Mouse (Mus musculus) forebrain, embryonic 12.5 days (tissue): ENCODE measurements around the gene Naa80. TPM values are rescaled to one million over a fixed set of nuclear protein-coding genes. Genes with fewer than 3 reads are reported as not detected.
"Not testable (repeated sequence)": the region's sequence is repeated elsewhere in the genome, so short reads cannot be mapped to it uniquely, and the experiment has no call there.

Source experiments
- ATAC-seq: fragments of 200-750 bp; cut with Nextera tagmentation; 2 replicates; pipeline ENCODE4 v1.8.0; 2017; ENCODE audit warnings: moderate TSS enrichment; ENCODE audit not compliant: low FRiP score
- H3K27ac ChIP-seq: fragments of 300-500 bp; sonication (generic); 2 replicates; pipeline ENCODE4 v1.5.1; 2016; ENCODE audit warnings: mild to moderate bottlenecking
- H3K27me3 ChIP-seq: fragments of 300-500 bp; sonication (generic); 2 replicates; pipeline ENCODE4 v1.6.1; 2016; ENCODE audit warnings: mild to moderate bottlenecking
- H3K36me3 ChIP-seq: fragments of 300-500 bp; sonication (generic); replicated peaks from 2 replicates; pipeline ENCODE4 v1.6.1; 2016; ENCODE audit warnings: mild to moderate bottlenecking
- H3K4me1 ChIP-seq: fragments of 300-500 bp; sonication (generic); 2 replicates; pipeline ENCODE4 v1.6.1; 2016
- H3K4me2 ChIP-seq: fragments of 300-500 bp; sonication (generic); 2 replicates; pipeline ENCODE4 v1.6.1; 2016; ENCODE audit warnings: mild to moderate bottlenecking, moderate library complexity
- H3K4me3 ChIP-seq: fragments of 300-500 bp; sonication (generic); replicated peaks from 2 replicates; pipeline ENCODE4 v1.5.1; 2016; ENCODE audit warnings: mild to moderate bottlenecking
- H3K9ac ChIP-seq: fragments of 300-500 bp; sonication (generic); 2 replicates; pipeline ENCODE4 v1.6.1; 2016; ENCODE audit warnings: mild to moderate bottlenecking
- H3K9me3 ChIP-seq: fragments of 300-500 bp; sonication (generic); 2 replicates; pipeline ENCODE4 v1.6.1; 2016
- WGBS: fragments of 180-500 bp; shearing (Covaris S2); methylation state at CpG from one replicate; pipeline ENCODE4 v1.1.7; 2016; 5-methylcytosine and 5-hydroxymethylcytosine counted together
- polyA plus RNA-seq: library from polyadenylated mRNA; unstranded; fragments of >200 nt; fragmentation: Nextera tagmentation; extraction: Ambion mirVana; gene quantifications from 2 replicates; pipeline ENCODE4 v1.2.1, GENCODE M21; 2016

Gene Naa80
- polyA plus RNA-seq, 1 experiment from 2014 or later: 14.2 TPM

DNA sequence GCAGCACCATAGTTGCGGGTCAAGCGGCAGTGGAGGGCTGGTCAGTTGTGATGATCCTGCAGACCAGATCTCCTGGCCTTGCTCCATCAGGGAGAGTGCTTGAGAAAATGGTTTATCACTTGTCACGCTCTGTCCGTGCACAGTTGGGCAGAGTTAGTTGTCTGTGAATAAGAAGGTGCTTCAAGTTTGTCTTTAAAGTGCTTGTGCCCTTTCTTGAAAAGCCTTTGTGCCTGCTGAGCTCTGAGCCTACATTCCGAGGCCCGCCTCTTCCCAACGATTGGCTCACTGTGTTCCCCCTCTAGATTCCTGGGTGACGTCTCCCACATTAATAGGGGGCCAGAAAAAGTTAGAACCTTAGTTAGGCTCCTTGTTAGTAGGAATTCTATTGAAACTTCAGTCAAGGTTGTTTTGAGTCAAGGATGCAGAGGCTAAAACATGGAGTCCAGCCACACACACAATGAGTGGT lies 26.8 kb upstream of the Naa80 start:
- Histone ChIP-seq H3K4me2 (peak overlapping the region; percentile 61), H3K27ac (0 out of 2 replicates have a peak overlapping the region, but pooled peaks have one; percentile 4), H3K4me1 (peaks cover 58% of the 10 kb centered on the region)

DNA sequence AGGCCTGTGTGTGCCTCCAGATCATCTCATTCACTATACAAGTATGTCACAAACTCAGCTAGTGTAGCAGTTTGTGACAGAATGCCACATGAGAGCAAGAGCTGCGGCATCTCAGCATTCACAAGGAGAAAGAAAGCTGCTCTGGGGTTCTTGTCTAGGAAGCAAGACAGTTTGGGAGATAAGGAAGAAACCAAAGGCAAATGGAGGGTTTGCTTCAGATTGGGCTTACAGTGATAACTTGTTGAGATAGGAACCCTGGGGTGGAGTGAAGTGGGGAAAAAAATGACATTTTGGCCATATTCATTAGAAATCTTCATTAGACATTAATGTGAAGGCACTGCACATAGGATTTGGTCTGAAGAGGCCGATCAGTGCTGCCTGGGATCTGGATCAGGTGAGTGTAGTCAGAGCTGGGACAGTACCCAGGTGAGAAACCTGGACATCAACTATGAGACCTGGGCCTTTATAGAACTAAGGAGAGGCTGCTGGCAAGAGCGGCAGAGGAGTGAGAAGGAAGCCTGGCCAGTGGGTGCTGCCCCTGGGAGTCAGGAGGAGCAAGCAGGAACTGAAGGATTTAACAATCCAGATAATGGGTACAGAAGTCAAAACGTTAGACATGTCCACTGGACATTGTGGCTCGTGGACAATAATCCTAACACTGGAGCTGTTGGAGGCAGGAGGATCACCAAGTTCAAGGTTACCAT lies 25.8 kb upstream of the Naa80 start:
- Histone ChIP-seq H3K9ac (no peak overlapping the region), H3K9me3 (no peaks in the 10 kb centered on the region), H3K27me3 (peaks cover 57% of the 10 kb centered on the region), H3K36me3 (peaks cover 9% of the 10 kb centered on the region), H3K4me3 (peak overlapping the region; percentile 63; the same call in 1 of the 2 replicates), H3K27ac (no peak overlapping the region), H3K4me1 (peaks cover 55% of the 10 kb centered on the region), H3K4me2 (peak overlapping the region; percentile 82)
- 78% methylated on average over 5 of the region's 5 CpGs for WGBS
- ATAC-seq: no peak

More for the DNA sequence above, 26.8 kb upstream of the Naa80 start:
- peaks cover 59% of the 10 kb centered on the region for H3K27me3 ChIP-seq
- WGBS: 7% methylated on average over 8 of the region's 8 CpGs
- H3K9ac ChIP-seq: peak overlapping the region; percentile 51
- peak overlapping the region; percentile 40 for H3K4me3 ChIP-seq
- H3K36me3 ChIP-seq: 0 out of 2 replicates have a peak, but pooled peaks cover under 1% of the 10 kb centered on the region
- ATAC-seq: no peak
- no peaks in the 10 kb centered on the region for H3K9me3 ChIP-seq

DNA sequence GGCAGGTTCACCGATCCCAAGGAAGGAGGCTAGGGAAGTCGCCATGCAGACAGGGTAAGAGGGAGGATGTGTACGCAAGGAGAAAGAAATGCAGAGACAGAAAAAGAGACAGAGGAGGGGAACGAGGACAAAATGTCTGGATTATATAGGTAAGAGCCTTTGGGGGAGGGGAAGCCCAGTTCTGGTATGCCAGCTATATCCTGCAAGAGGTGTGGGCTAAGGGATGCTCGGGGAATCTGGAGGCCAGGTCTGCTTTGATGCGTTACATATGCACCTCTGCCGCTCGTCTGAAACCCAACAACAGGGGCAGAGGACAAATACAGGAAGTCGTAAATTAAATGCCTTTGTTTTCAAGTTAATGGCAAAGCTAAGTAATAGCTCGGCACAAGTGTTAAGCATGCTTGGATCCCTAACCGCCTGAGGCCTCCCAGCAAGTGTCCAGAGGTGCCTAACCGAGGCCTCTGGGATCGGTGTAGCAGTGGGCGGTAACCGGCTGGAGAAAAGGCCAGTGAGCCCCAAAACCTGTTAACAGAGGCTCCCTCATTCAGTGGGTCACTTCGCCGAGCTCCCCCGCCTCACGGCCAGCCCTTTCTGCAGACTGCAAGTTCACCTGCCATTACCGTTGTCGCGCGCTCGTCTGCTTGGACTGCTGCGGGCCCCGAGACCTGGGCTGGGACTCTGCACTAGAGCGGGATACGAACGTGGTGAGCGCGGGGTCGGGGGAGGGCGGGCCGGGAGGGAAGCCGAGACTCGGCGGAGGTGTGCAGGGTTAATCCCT lies 25.0 kb upstream of the Naa80 start:
- Histone ChIP-seq H3K9me3 (no peaks in the 10 kb centered on the region), H3K27me3 (peaks cover 48% of the 10 kb centered on the region), H3K4me3 (peak overlapping the region; percentile 63), H3K36me3 (peaks cover 18% of the 10 kb centered on the region), H3K4me2 (peak overlapping the region; percentile 82), H3K9ac (peak overlapping the region; percentile 80), H3K4me1 (peaks cover 55% of the 10 kb centered on the region), H3K27ac (peak overlapping the region; percentile 92)
- WGBS: 5% methylated on average over 37 of the region's 37 CpGs
- peak; percentile 78 for ATAC-seq

DNA sequence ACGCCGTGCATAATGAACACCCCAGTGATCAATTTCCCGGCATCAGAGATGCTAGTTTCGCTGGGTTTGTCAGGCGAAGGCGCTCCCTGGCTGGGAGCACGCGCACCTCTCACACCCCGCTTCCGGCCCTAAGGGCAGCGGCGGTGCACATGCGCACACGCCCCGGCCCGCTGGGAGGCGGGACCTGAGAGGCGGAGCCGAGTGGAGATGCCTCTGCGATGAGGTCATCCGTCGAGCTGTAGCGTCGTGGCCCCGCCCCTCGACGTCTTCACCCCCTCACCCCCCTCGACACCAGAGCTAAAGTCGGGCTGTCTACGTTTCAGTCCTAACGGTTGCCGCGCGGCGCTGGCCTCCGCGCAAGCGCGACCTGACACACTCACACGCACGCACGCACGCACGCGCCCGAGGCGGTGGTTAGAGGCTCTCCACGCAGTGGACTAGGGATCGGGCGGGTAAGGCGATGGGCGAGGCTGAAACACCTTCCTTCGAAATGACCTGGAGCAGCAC lies 24.3 kb upstream of the Naa80 start:
- H3K4me2 ChIP-seq: peak overlapping the region; percentile 82
- peak overlapping the region; percentile 80 for H3K9ac ChIP-seq
- H3K36me3 ChIP-seq: peaks cover 25% of the 10 kb centered on the region
- H3K9me3 ChIP-seq: no peaks in the 10 kb centered on the region
- under 1% methylated on average over 51 of the region's 53 CpGs for WGBS
- H3K27ac ChIP-seq: peak overlapping the region; percentile 92
- peaks cover 42% of the 10 kb centered on the region for H3K27me3 ChIP-seq
- peak overlapping the region; percentile 63 for H3K4me3 ChIP-seq
- ATAC-seq: peak; percentile 92
- peaks cover 55% of the 10 kb centered on the region for H3K4me1 ChIP-seq

DNA sequence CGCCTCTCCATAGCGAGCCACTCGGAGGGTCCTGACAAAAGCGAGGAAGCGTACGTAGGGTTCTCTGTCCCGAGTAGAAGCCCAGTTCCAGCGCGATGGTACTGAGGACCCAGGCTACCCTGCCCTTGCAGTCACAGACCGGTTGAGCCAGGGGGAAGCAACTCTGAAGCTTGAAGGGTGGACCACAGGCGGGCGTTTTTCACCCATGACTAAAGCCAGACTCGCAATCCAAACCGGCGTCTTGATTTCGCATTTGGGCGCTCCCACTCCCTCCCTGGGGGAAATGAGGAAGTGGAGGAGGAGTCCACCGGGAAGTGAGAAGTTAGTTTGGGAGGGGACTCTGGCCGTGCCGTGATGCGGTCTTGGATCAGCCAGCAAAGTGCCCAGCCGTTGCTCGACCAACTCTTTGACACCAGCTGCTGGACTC lies 23.6 kb upstream of the Naa80 start:
- peak overlapping the region; percentile 63 for H3K4me3 ChIP-seq
- H3K36me3 ChIP-seq: peaks cover 31% of the 10 kb centered on the region
- ATAC-seq: peak; percentile 39
- under 1% methylated on average over 23 of the region's 23 CpGs for WGBS
- H3K27ac ChIP-seq: peak overlapping the region; percentile 92
- H3K9ac ChIP-seq: peak overlapping the region; percentile 80
- no peaks in the 10 kb centered on the region for H3K9me3 ChIP-seq
- peaks cover 35% of the 10 kb centered on the region for H3K27me3 ChIP-seq
- peaks cover 55% of the 10 kb centered on the region for H3K4me1 ChIP-seq
- H3K4me2 ChIP-seq: peak overlapping the region; percentile 82

DNA sequence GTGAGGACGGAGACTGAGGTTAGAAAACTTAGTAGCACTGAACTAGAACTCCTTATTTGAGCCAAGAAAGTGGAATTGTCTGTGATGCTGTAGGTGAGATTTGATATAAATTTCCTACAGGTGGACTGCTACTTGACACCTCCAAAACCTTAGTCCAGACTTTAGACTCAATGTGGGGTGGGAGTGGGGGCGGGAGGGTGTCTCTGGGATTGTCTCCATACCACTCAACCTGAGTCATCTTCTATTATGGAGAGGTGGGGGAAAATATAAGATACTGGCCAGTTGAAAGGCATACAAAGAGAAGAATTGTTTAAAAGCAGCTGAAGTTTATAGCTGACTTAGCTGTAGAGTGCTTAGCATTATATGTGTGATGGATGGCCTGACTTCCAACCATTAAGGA lies 23.0 kb upstream of the Naa80 start:
- H3K9me3 ChIP-seq: no peaks in the 10 kb centered on the region
- 50% methylated on average over 2 of the region's 2 CpGs for WGBS

DNA sequence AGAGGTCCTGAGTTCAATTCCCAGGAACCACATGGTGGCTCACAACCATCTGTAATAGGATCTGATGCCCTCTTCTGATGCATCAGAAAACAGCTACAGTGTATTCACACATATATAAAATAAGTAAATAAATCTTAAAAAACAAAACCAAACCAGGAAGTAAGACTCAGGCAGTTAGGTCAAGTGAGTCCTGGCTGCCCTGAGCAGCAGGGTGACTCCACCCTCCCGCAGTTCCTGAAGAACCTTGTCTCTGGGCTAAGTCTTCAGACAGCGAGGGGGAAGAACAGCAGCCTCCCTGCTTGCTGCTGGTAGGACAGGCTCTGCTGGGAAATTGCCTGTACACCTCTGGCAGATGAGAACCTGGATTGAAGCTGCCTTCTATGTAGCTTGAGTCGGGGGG lies 22.3 kb upstream of the Naa80 start:
- Histone ChIP-seq H3K36me3 (peaks cover 44% of the 10 kb centered on the region), H3K4me1 (peaks cover 50% of the 10 kb centered on the region), H3K9ac (peak overlapping the region; percentile 80; the same call in 1 of the 2 replicates), H3K27ac (no peak overlapping the region), H3K9me3 (no peaks in the 10 kb centered on the region), H3K4me2 (peak overlapping the region; percentile 82), H3K27me3 (peaks cover 22% of the 10 kb centered on the region), H3K4me3 (0 out of 2 replicates have a peak overlapping the region, but pooled peaks have one; percentile 63)
- WGBS: 85% methylated on average over 3 of the region's 3 CpGs
- ATAC-seq: no peak

More for the DNA sequence above, 23.0 kb upstream of the Naa80 start:
- Histone ChIP-seq H3K4me2 (peak overlapping the region; percentile 82), H3K36me3 (peaks cover 38% of the 10 kb centered on the region), H3K9ac (peak overlapping the region; percentile 80), H3K27ac (0 out of 2 replicates have a peak overlapping the region, but pooled peaks have one; percentile 92), H3K4me1 (peaks cover 55% of the 10 kb centered on the region), H3K27me3 (peaks cover 28% of the 10 kb centered on the region), H3K4me3 (peak overlapping the region; percentile 63)
- no peak for ATAC-seq

DNA sequence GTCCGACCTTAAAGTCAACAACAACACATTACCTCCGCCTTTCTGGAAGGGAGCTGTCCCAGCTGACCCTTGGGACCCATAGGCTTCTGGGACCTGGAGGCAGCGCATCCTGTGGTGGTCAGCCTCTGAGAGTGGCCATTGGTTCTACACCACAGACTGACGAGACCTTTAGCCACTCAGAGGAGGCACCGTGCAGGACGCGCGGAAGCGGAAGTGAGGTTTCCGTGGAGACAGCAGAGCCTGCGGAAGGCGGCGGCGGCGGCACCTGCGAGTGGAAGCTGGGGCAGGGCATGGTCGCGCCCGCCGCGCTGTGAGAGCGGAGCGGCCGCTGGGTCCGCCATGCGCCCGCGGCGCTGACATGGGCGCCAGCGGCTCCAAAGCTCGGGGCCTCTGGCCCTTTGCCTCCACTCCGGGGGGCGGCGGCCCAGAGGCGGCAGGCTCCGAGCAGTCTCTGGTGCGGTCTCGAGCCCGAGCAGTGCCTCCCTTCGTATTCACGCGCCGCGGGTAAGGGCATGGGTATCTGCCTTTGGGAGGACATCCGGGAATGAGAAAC lies 15.6 kb upstream of the Naa80 start, which contains the start of gene Tusc2:
Gene Tusc2 (plus strand): TSS at position 227 of the 553 bp plus-strand sequence.
- under 1% methylated on average over 45 of the region's 46 CpGs for WGBS
- Histone ChIP-seq H3K9ac (peak within 1 kb of the TSS; percentile 89), H3K36me3 (peaks cover 67% of the 10 kb centered on the region), H3K4me1 (peaks cover 33% of the 10 kb centered on the region), H3K9me3 (no peaks in the 10 kb centered on the region), H3K4me3 (peak within 1 kb of the TSS; percentile 96), H3K27me3 (no peaks in the 10 kb centered on the region), H3K4me2 (peak within 1 kb of the TSS; percentile 83), H3K27ac (peak within 1 kb of the TSS; percentile 57; the same call in 1 of the 2 replicates)
- peak; percentile 97 for ATAC-seq

DNA sequence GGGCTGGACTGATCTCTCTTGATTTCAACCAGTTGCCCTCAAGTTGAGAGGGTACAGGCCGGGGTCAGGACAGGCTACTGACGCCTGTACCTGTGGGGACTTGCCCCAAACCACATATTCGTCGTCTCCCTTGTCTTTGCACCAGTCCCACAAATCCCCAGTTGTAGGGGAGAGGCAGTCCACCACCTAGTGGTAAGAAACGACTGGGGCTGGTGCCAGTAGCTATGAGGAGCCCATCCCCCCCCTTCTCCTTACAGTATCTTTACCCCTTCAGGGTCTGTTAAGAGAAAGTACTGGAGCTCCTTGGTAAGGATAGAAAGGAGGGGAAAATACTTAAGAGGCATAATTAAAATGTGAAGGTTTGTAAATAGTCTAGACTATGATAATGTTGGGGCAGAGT lies 13.1 kb upstream of the Naa80 start:
- 50% methylated on average over 5 of the region's 5 CpGs for WGBS
- H3K4me2 ChIP-seq, H3K9ac ChIP-seq, H3K4me3 ChIP-seq, ATAC-seq, H3K9me3 ChIP-seq, H3K27me3 ChIP-seq: not testable (repeated sequence)
- peaks cover 46% of the 10 kb centered on the region for H3K4me1 ChIP-seq
- H3K27ac ChIP-seq: 0 out of 2 replicates have a peak overlapping the region, but pooled peaks have one; percentile 8
- peaks cover 45% of the 10 kb centered on the region for H3K36me3 ChIP-seq

DNA sequence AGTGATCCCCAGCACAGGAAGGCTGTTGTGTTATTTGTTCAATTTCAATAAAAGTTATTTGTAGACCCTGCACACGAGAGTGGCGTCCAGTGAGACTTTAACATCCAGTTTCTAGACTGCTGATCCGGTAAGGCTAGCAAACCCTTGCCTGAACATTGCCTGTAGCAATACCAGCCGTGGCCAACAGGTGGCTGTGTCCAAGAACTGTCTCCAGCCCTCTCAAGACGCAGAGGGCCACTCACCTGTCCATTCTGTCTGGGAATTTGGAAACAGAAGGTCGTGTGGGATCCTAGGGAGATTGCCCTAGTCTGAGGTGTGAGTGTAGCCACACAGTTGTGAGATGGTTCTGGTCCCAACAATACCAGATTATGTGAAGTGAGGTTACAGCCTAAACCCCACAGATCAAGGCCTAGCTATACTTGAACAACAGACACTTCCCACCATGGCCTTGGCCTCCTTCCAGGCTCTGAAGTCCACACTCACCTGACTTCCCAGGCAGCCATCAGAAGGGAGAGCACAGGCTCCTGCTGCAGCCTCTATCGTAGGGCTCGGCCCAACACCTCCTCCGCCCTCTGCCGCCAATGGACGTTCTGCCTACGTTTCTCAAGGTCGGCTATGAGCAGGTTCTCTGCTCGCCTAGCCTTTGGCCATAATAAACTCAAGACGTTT lies 12.5 kb upstream of the Naa80 start:
- no peak overlapping the region for H3K9ac ChIP-seq
- no peak overlapping the region for H3K4me2 ChIP-seq
- WGBS: 61% methylated on average over 15 of the region's 15 CpGs
- H3K9me3 ChIP-seq: no peaks in the 10 kb centered on the region
- ATAC-seq: no peak
- H3K4me3 ChIP-seq: no peak overlapping the region
- no peaks in the 10 kb centered on the region for H3K27me3 ChIP-seq
- peaks cover 45% of the 10 kb centered on the region for H3K36me3 ChIP-seq
- H3K27ac ChIP-seq: no peak overlapping the region
- peaks cover 52% of the 10 kb centered on the region for H3K4me1 ChIP-seq

DNA sequence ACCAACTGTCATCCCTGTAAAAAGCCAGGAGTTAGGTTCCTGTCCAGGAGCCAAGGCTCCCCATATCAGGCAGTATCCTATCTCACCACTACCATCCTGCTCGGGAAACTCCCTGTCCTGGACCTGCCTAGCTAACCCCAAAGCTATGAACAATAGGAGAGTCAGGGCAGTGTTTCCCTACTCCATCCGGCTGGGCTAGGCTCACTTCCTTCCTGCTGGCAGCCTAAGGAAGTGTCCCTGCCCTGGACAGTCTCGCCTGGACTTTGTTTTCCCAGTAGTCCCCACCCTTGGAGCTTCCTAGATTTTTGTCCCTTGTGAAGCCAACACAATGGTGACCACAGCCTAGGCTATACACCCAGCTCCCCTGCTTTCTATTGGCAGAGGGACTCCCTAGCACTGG lies 11.8 kb upstream of the Naa80 start:
- Histone ChIP-seq H3K27me3 (no peaks in the 10 kb centered on the region), H3K4me1 (peaks cover 59% of the 10 kb centered on the region), H3K9ac (no peak overlapping the region), H3K4me3 (no peak overlapping the region), H3K9me3 (no peaks in the 10 kb centered on the region), H3K4me2 (no peak overlapping the region), H3K27ac (peak overlapping the region; percentile 54; the same call in 1 of the 2 replicates), H3K36me3 (peaks cover 45% of the 10 kb centered on the region)
- no peak for ATAC-seq
- WGBS: 71% methylated on average over 3 of the region's 3 CpGs
